Mouse (Mus musculus): ENCODE results near the gene Pm20d1.

Gene Pm20d1

GRCm38 (mm10) chr1:131842221-131842620, 45.0 kb downstream of the Pm20d1 start:
- peaks cover 58% of the 10 kb centered on the region for H3K4me1 ChIP-seq (replicated peaks; ENCODE audit: low read depth, low read length)
- peaks cover 100% of the 10 kb centered on the region for H3K36me3 ChIP-seq (ENCODE audit: insufficient read depth, low read length)
- no peak overlapping the region for H3K4me3 ChIP-seq (replicated peaks; ENCODE audit: low read length)
- no peaks in the 10 kb centered on the region for H3K9me3 ChIP-seq (ENCODE audit: low read length)
- TF ChIP-seq CTCF (conservative IDR thresholded peaks at IDR 0.05; ENCODE audit: low read length) (no peak), NANOG (IDR thresholded peaks at IDR 0.05; ENCODE audit: borderline replicate concordance, low read length) (no peak), POU5F1 (IDR thresholded peaks at IDR 0.05; ENCODE audit: borderline replicate concordance, low read length) (no peak)
- H3K27me3 ChIP-seq (ENCODE audit: insufficient read depth, low read length) = no peaks in the 10 kb centered on the region

- H3K36me3 ChIP-seq (ENCODE audit: insufficient read depth, low read length) = peaks cover 98% of the 10 kb centered on the region
- H3K4me3 ChIP-seq (replicated peaks; ENCODE audit: low read length) = no peak overlapping the region
- no peaks in the 10 kb centered on the region for H3K9me3 ChIP-seq (ENCODE audit: low read length)
- no peaks in the 10 kb centered on the region for H3K27me3 ChIP-seq (ENCODE audit: insufficient read depth, low read length)
- peaks cover 48% of the 10 kb centered on the region for H3K4me1 ChIP-seq (replicated peaks; ENCODE audit: low read depth, low read length)
- TF ChIP-seq NANOG (IDR thresholded peaks at IDR 0.05; ENCODE audit: borderline replicate concordance, low read length) = no peak
Observed at GRCm38 (mm10) chr1:131843758-131844157, 46.6 kb downstream of the Pm20d1 start.

- Histone ChIP-seq H3K36me3 (ENCODE audit: insufficient read depth, low read length) (peaks cover 90% of the 10 kb centered on the region), H3K4me3 (replicated peaks; ENCODE audit: low read length) (no peak overlapping the region), H3K27me3 (ENCODE audit: insufficient read depth, low read length) (no peaks in the 10 kb centered on the region), H3K4me1 (replicated peaks; ENCODE audit: low read depth, low read length) (peaks cover 43% of the 10 kb centered on the region), H3K9me3 (ENCODE audit: low read length) (no peaks in the 10 kb centered on the region)
- TF ChIP-seq NANOG (IDR thresholded peaks at IDR 0.05; ENCODE audit: borderline replicate concordance, low read length) = no peak
- no peak for TF ChIP-seq POU5F1 (IDR thresholded peaks at IDR 0.05; ENCODE audit: borderline replicate concordance, low read length)
- no peak for TF ChIP-seq CTCF (conservative IDR thresholded peaks at IDR 0.05; ENCODE audit: low read length)
Observed at GRCm38 (mm10) chr1:131844883-131845282, 47.7 kb downstream of the Pm20d1 start.

- H3K36me3 ChIP-seq (ENCODE audit: insufficient read depth, low read length) = peaks cover 76% of the 10 kb centered on the region
- peaks cover 35% of the 10 kb centered on the region for H3K4me1 ChIP-seq (replicated peaks; ENCODE audit: low read depth, low read length)
- H3K4me3 ChIP-seq (replicated peaks; ENCODE audit: low read length) = no peak overlapping the region
- no peak for TF ChIP-seq NANOG (IDR thresholded peaks at IDR 0.05; ENCODE audit: borderline replicate concordance, low read length)
- TF ChIP-seq CTCF (conservative IDR thresholded peaks at IDR 0.05; ENCODE audit: low read length) = peak; percentile 44
- no peaks in the 10 kb centered on the region for H3K27me3 ChIP-seq (ENCODE audit: insufficient read depth, low read length)
- H3K9me3 ChIP-seq (ENCODE audit: low read length) = no peaks in the 10 kb centered on the region
Observed at GRCm38 (mm10) chr1:131846255-131846654, 49.1 kb downstream of the Pm20d1 start.

GRCm38 (mm10) chr1:131861811-131862210, 64.6 kb downstream of the Pm20d1 start:
- Histone ChIP-seq H3K9me3 (ENCODE audit: low read length) (no peaks in the 10 kb centered on the region), H3K27me3 (ENCODE audit: insufficient read depth, low read length) (no peaks in the 10 kb centered on the region), H3K4me3 (replicated peaks; ENCODE audit: low read length) (no peak overlapping the region), H3K36me3 (ENCODE audit: insufficient read depth, low read length) (no peaks in the 10 kb centered on the region), H3K4me1 (replicated peaks; ENCODE audit: low read depth, low read length) (peaks cover 37% of the 10 kb centered on the region)
- no peak for TF ChIP-seq NANOG (IDR thresholded peaks at IDR 0.05; ENCODE audit: borderline replicate concordance, low read length)
- no peak for TF ChIP-seq CTCF (conservative IDR thresholded peaks at IDR 0.05; ENCODE audit: low read length)
- TF ChIP-seq POU5F1 (IDR thresholded peaks at IDR 0.05; ENCODE audit: borderline replicate concordance, low read length) = no peak

- Histone ChIP-seq H3K4me1 (replicated peaks; ENCODE audit: low read depth, low read length) (peaks cover 23% of the 10 kb centered on the region), H3K4me3 (replicated peaks; ENCODE audit: low read length) (no peak overlapping the region), H3K27me3 (ENCODE audit: insufficient read depth, low read length) (peaks cover 6% of the 10 kb centered on the region), H3K9me3 (ENCODE audit: low read length) (no peaks in the 10 kb centered on the region), H3K36me3 (ENCODE audit: insufficient read depth, low read length) (0 out of 2 replicates have a peak, but pooled peaks cover 7% of the 10 kb centered on the region)
- no peak for TF ChIP-seq NANOG (IDR thresholded peaks at IDR 0.05; ENCODE audit: borderline replicate concordance, low read length)
- no peak for TF ChIP-seq POU5F1 (IDR thresholded peaks at IDR 0.05; ENCODE audit: borderline replicate concordance, low read length)
- TF ChIP-seq CTCF (conservative IDR thresholded peaks at IDR 0.05; ENCODE audit: low read length) = no peak
Observed at GRCm38 (mm10) chr1:131865596-131865995, 68.4 kb downstream of the Pm20d1 start.

- TF ChIP-seq NANOG (IDR thresholded peaks at IDR 0.05; ENCODE audit: borderline replicate concordance, low read length) (no peak), CTCF (conservative IDR thresholded peaks at IDR 0.05; ENCODE audit: low read length) (no peak), POU5F1 (IDR thresholded peaks at IDR 0.05; ENCODE audit: borderline replicate concordance, low read length) (no peak)
Observed at GRCm38 (mm10) chr1:131866304-131866999, 69.3 kb downstream of the Pm20d1 start.

GRCm38 (mm10) chr1:131867093-131867945, 70.1 kb downstream of the Pm20d1 start, which contains the start of gene Rab29:
Rab29 (plus strand) TSS chr1:131867224.
- peaks cover 17% of the 10 kb centered on the region for H3K4me1 ChIP-seq (replicated peaks; ENCODE audit: low read depth, low read length)
- H3K4me3 ChIP-seq (replicated peaks; ENCODE audit: low read length) = peak within 1 kb of the TSS; percentile 84
- TF ChIP-seq CTCF (conservative IDR thresholded peaks at IDR 0.05; ENCODE audit: low read length) (peak; percentile 92), POU5F1 (IDR thresholded peaks at IDR 0.05; ENCODE audit: borderline replicate concordance, low read length) (no peak)
- H3K27me3 ChIP-seq (ENCODE audit: insufficient read depth, low read length) = peaks cover 6% of the 10 kb centered on the region
- no peaks in the 10 kb centered on the region for H3K9me3 ChIP-seq (ENCODE audit: low read length)
- H3K36me3 ChIP-seq (ENCODE audit: insufficient read depth, low read length) = peaks cover 16% of the 10 kb centered on the region; the same call in 1 of the 2 replicates

More at GRCm38 (mm10) chr1:131866304-131866999, 69.3 kb downstream of the Pm20d1 start:
- Histone ChIP-seq H3K27me3 (ENCODE audit: insufficient read depth, low read length) (peaks cover 6% of the 10 kb centered on the region), H3K4me1 (replicated peaks; ENCODE audit: low read depth, low read length) (peaks cover 24% of the 10 kb centered on the region), H3K36me3 (ENCODE audit: insufficient read depth, low read length) (0 out of 2 replicates have a peak, but pooled peaks cover 12% of the 10 kb centered on the region), H3K9me3 (ENCODE audit: low read length) (no peaks in the 10 kb centered on the region), H3K4me3 (replicated peaks; ENCODE audit: low read length) (peak overlapping the region; percentile 84)

All from E14TG2a.4 (cell line).